Mouse (Mus musculus): ENCODE results near the gene Acox3.
A peak's percentile ranks its signal among the peaks of the same experiment; 100 is the strongest.

Acox3 gene

GRCm38 (mm10) chr5:35611900-35612299 is 29.1 kb downstream of the Acox3 start:
- DNase-seq: no peak

GRCm38 (mm10) chr5:35612722-35613121 is 29.9 kb downstream of the Acox3 start:
- no peak for DNase-seq

- no peak for DNase-seq
Observed at GRCm38 (mm10) chr5:35616943-35617342, 34.1 kb downstream of the Acox3 start.

- no peak for DNase-seq
Observed at GRCm38 (mm10) chr5:35621114-35621513, 38.3 kb downstream of the Acox3 start.

- no peak for DNase-seq
Observed at GRCm38 (mm10) chr5:35623831-35624230, 41.0 kb downstream of the Acox3 start.

GRCm38 (mm10) chr5:35624751-35625239 is 42.0 kb downstream of the Acox3 start:
- no peak for DNase-seq

- DNase-seq: no peak
Observed at GRCm38 (mm10) chr5:35626408-35626807, 43.6 kb downstream of the Acox3 start.

- no peak for DNase-seq
Observed at GRCm38 (mm10) chr5:35627307-35627840, 44.5 kb downstream of the Acox3 start.

- peak; percentile 56 for DNase-seq
Observed at GRCm38 (mm10) chr5:35628685-35629084, 45.8 kb downstream of the Acox3 start.

GRCm38 (mm10) chr5:35629333-35629732 is 46.5 kb downstream of the Acox3 start:
- DNase-seq: no peak

GRCm38 (mm10) chr5:35630706-35631105 is 47.9 kb downstream of the Acox3 start:
- no peak for DNase-seq

GRCm38 (mm10) chr5:35631224-35631623 is 48.4 kb downstream of the Acox3 start:
- DNase-seq: no peak

GRCm38 (mm10) chr5:35631755-35632154 is 48.9 kb downstream of the Acox3 start:
- DNase-seq: no peak

- DNase-seq: no peak
Observed at GRCm38 (mm10) chr5:35632841-35633240, 50.0 kb downstream of the Acox3 start.

GRCm38 (mm10) chr5:35636016-35636415 is 53.2 kb downstream of the Acox3 start:
- DNase-seq: no peak

- no peak for DNase-seq
Observed at GRCm38 (mm10) chr5:35641961-35642584, 59.2 kb downstream of the Acox3 start.

- no peak for DNase-seq
Observed at GRCm38 (mm10) chr5:35643401-35644048, 60.7 kb downstream of the Acox3 start.

GRCm38 (mm10) chr5:35644082-35644481 is 61.2 kb downstream of the Acox3 start:
- no peak for DNase-seq

- DNase-seq: no peak
Observed at GRCm38 (mm10) chr5:35645938-35646493, 63.2 kb downstream of the Acox3 start.

GRCm38 (mm10) chr5:35646927-35647326 is 64.1 kb downstream of the Acox3 start:
- DNase-seq: no peak

GRCm38 (mm10) chr5:35647562-35647961 is 64.7 kb downstream of the Acox3 start:
- no peak for DNase-seq

GRCm38 (mm10) chr5:35648230-35648629 is 65.4 kb downstream of the Acox3 start:
- DNase-seq: no peak

GRCm38 (mm10) chr5:35652319-35652718 is 69.5 kb downstream of the Acox3 start:
- no peak for DNase-seq

- DNase-seq: no peak
Observed at GRCm38 (mm10) chr5:35652872-35653271, 70.0 kb downstream of the Acox3 start.
